Mouse (Mus musculus) bone marrow, adult 2 months (tissue): Measurements from ENCODE around the gene Aldh1a3.

ENCODE experiments used
- CTCF ChIP-seq: fragments of 200-500 bp; IDR thresholded peaks from 2 replicates; pipeline ENCODE4 v1.5.1; 2011; ENCODE audit warnings: low read length, control low read depth; ENCODE audit not compliant: control insufficient read depth, insufficient read depth
- POLR2A ChIP-seq: fragments of 200-500 bp; IDR thresholded peaks from 2 replicates; pipeline ENCODE4 v1.6.1; 2011; ENCODE audit warnings: low read depth, mild to moderate bottlenecking, control low read depth, low read length, borderline replicate concordance; ENCODE audit not compliant: control insufficient read depth

DNA sequence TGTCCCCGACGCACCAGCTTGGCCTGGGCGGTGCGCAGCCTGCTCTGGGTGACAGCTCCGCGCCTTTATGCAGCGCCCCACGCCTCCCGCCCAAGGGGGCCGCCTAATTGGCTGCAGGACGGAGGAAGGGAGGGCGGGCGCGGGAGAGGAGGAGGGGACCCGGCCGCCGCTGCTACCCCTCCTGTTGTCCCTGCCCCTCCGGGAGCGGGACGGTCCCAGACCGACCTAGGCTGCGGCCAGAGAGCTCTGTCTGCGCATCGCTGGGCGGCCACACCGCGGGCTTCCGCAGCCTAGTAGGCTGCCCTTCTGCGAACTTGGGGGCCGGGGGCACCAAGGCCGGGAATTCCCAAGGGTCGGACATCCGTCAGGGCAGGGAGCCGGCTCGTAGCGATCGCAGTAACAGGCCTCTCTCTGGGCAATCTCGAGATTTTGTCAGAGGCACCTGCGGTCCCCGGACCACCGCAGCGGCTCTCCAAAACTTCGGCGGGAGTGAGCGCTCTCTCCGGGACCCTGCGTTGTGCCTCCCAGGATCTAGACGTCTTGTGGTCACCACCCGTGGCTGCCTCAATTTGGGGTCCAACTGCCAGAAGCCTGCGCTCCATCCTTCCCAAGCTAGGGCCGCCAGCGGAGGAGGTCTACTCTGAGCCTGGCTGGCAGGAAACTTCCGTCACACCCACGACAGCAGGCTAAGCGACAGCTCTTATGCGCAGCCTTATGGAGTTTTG, at the start of gene Aldh1a3:
- TF ChIP-seq POLR2A (no peak), CTCF (no peak)
